Mouse (Mus musculus): ENCODE measurements around the gene Cd24a.

Gene Cd24a

DNA sequence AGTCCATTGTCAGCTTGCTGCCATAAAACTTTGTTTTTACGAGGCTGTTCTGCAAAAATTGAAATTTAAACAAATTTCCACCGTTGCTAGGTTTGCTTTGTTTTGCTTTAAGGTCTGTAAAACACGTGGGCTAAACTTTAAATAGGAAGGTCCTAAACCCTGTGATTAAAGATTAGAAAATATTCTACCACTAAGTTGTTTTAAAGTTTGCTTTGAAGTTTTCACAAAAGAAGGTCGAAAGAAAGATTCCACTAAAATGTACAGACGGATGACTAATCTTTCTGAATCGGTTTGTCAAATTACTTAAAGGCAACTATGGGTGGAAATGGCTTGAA is at the start of gene Cd24a:
Gene Cd24a (plus strand): TSS at position 288 of the 335 bp plus-strand sequence.
- DNase-seq, result no peak

DNA sequence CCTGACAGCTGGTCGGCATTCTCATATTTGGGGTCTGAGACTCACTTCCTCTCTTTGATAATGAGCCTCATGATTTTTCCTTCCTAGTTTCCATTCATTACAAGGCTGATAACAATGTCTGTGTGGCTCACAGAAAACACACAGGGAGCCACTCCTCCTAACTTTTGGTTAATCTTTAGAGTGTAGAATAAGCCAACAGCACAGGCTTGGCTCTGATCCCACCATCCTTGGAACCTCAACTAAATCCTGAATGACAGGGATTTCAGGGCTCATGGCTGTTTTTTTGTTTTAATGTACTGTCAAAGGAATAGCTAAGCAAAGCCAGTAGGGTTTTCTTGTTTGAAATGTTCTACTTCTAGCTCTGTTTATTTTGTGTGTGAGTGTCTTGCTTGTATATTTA is 43.7 kb upstream of the Cd24a start:
- DNase-seq, result no peak

DNA sequence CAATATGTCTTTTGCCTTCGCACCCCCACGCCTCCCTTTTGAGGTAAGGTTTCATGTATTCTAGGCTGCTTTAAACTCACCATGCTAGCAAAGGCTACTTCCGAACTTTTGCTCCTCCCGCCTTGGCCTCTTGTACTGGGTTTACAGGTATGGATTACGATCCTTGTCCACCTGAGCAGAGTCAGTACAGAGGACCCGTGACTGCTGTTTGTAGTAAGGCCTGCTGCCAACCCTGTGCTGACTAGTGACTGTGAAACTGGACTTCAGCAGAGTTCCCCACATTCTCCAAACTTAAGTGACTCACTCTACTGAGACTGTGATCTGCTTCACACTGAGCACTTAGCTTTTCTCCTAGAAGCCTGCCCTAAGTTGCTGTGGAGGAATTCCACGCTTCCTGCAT is 40.4 kb upstream of the Cd24a start:
- DNase-seq, result no peak

DNA sequence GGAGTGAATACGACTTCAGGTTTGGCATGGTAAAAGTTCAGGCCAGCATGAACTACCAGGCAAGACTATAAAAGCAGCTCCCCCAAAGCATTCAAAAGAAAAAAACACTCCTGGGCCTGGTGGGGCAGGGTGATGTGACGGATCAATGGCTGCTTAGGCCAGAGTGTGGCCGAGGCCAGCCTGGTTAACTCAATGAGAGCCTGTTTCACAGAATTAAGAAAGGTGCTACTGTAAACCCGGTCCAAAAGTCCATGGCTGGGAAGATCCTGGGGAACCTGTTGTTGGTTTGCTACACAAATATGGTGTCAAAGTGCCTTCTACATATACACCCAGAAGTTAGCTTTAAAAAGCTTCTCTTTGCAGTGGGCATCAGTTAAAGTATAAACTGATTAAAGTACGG is 39.3 kb upstream of the Cd24a start:
- DNase-seq, result no peak

DNA sequence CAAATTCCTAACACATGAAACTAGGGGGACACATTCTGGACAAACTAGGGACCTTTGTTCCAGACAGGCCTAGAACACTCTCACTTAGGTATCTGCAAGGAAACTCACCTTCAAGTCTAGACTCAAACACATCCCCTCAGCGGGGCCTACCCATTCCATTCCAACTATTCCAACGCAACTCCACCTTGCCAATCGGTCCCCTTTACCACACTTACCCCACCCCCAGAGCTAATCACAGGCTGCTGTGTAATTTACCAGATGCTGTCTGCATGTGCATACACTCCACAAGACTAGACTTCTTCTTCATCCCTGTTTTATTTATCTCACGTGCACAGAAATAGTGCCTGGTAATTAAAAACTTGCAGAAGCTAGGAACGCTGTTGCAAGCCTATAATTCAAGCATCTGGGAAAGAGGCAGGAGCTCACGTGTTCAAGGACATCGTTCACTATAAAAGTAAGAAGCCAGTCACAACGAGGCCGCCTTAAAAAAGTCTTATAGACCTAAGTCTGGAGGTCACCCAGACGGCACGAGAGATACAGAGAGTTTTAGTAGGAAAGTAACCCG is 38.3 kb upstream of the Cd24a start:
- no peak for DNase-seq

DNA sequence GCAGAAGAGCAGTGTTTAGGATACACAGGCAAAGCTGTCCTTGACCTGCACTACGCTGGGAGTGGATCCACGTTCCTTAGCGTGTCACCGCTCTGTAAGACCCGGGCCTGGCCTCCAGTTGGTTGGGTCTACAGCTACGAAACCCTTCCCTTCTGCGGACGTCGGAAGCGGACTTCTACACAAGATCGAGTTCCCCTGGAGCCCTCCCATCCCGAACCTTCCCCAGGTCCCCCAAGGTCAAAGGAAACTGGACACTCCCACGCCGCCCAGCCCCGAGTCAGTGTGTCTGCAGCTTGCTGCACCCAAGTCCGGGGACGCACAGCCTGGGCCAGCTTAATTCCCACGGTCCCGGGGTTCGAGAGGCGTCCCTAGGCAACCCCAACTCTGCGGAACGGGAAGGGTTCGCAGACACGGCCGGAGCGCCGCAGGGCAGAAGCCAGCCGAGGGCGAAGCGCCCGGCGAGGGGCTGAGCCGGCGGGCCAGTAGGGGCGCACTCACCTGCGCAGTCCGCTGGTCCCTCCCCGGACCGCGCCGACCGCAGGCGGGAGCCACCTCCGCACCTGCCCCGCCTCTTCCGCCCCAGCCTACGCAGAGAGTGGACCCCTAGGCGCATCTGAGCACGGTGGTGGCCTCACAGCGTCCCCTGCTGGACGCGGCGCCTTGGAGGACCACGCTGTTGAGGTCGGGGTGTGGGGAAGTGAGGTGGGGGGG is 37.5 kb upstream of the Cd24a start, which contains the start of gene 1700021F05Rik:
Gene 1700021F05Rik (minus strand): TSS at position 553 of the 711 bp plus-strand sequence.
- DNase-seq, result peak; percentile 97

DNA sequence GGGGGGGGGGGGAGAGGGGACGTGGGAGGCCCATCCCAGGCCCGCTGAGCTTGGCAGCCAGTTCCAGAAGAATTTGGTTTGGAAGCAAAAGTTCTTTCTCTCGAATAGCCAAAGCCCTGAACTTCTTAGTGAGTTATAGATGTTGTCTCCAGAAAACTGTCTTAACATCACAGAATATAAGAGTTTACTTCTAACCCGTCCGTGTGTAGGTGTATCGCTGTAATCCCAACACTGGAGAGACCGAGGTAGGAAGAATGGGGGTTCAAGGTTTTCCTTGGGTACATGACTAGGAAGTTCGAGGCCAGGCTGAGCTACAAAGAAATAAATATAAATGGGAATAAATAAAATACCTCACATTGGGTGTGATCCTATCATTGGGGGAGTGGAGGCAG is 36.9 kb upstream of the Cd24a start:
- no peak for DNase-seq

DNA sequence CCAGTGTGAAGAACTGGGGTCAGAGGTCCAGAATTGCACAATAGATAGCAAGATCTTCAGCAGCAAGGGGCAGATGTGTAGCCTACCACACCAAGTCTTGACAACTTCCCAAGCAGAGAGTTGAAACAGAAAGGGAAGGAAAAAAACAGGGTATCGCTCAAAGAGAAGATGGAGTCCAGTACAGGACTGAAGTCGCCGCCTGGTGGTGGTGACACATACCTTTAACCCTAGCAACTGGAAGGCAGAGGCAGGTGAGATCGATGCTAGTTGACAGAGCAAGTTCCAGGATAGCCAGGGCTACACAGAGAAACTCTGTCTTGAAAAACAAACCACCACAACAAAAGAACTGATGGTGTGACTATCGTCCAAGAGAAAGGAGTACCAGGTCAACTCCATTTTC is 28.7 kb upstream of the Cd24a start:
- no peak for DNase-seq

DNA sequence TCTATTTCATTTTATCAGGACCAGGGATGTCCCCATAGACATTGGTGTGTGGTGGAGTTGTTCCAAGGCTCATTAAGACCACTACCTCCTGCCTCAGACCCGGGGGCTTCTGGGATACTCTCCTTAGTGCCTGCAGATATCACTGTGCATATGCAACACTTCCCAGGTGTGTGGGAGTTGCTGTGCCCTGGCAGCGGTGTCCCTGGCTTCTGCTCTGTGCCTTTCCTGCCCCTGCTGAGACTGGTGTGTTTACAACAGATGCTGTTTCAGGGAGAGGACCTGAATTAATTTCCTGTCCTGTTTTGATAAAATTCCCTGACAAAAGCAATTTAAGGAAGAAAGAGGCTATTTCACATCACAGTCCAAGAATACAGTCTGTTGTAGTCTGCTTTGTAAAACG is 27.2 kb upstream of the Cd24a start:
- DNase-seq, result no peak

DNA sequence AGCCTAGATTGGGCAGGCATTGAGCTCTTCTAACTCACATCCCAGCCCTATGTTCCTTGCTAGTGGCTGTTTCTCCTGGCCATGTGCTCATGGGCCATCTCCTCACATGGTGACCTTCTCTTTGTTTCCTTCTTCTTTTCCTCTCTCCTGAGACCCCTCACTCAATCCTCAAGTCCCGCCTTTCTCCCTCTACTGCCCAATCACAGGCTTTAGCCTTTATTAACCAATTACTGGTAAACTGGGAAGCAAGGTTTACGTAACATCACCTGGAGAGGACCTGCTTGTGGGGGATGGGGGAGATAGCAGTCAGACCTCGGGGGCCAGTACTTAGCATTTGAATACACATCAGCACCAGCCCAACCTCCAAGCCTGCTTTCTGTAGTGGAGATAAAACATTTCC is 26.7 kb upstream of the Cd24a start:
- no peak for DNase-seq

DNA sequence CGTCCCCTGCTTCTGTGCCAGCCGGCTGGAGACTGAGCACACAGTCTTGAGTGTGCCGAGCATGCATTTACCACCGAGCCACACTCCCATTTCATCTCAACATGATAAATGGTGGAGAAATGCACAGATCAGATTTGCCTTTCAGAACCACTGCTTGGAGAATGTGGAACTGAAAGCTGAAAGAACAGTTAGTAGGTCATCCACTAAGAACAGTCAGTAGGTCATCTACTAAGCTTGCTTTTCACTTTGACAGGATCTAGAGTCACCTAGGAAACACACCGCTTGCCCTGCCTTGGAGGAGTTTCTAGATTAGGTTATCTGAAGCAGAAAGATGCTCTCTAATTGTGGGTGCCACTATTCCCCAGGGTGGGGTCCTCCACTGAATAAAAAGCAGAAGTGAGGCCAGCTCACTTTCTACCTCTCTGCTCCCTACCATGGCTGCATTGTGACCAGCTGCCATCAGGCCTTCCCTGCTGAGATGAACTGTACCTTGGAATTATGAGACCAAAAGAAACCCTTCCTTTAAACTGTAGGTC is 20.4 kb upstream of the Cd24a start:
- DNase-seq, result no peak

DNA sequence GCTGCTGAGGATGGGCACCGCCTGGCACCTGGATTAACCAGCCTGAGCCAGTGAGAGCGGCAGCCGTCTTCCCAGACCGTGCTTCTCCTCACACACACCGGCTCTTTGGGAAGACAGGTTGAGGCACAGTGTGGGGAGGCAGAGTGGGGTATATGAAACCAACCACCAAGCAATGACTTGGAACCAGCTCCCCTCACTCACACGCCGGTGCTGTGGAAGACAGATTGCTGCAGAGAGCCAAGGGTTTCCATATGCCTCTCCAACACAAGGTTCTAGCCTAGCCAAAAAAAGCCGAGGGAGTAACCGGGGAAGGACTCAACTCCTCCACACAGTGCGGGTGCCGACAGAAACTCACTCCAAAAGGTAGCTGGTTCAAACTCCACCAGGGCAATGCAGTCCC is 18.8 kb upstream of the Cd24a start:
- DNase-seq, result no peak

DNA sequence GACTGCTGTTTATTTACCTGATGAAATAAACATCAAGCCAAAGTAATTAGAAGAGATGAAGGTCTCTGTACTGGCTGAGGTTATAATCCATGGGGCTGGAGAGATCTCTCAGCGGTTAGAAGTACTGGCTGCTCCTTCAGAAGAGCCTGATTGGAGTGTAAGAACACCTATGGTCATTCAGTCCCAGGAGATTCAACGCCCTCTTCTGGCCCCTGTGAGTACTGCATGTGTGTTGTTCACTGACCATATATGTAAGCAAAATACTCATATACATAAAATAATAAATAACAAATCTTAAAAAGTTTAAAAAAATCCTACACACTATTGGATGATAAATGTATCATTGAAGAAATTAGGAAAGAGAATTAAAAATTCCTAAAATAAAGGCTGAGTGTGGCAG is 17.3 kb upstream of the Cd24a start:
- DNase-seq, result no peak

DNA sequence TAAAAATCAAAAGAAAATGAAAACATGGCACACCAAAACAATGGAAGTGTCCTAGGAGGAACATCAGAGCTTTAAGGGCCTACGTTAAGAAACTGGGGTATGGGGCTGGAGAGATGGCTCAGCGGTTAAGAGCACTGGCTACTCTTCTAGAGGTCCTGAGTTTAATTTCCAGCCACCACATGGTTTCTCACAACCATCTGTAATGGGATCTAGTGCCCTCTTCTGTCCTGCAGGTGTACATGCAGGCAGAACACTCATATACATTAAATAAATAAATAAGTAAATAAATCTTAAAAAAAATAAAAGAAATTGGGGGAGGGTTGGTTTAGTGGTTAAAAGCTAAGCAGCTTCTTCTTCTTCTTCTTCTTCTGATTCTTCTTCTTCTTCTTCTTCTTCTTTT is 16.8 kb upstream of the Cd24a start:
- no peak for DNase-seq

DNA sequence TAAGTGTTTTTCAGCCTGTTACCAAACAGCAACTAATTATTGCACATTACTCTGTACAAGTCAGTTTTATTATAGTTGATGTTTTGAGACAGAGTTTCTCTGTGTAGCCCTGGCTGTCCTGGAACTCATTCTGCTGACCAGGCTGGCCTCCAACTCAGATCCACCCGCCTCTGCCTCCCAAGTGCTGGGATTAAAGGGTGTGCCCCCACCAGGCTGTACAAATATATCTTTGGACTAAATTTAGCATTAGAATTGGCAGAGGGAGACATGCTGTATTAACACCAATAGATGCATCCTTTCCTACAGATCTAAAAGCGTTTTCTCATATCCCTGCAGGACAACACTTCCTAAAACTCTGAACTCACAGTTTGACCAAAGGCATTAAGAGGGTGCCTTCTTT is 3.7 kb upstream of the Cd24a start:
- DNase-seq, result no peak

DNA sequence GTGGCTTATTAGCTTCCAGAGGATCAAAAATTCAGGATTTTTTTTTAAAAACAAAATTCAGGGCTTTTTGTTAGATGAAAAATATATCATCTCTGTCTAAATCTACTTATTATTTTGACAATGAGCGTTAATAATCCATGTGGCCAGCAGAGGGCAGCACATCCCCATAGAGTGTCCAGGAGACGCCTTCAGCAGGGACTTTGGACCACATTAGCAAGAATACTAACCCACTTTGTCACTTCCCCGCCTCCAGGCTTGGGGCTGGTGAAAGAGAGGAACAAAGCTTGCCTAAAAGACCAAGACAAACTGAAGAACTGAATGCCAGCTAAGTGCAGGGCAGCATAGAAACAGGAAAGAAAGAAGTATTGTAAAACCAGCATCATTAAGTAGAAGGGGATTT is 3.1 kb upstream of the Cd24a start:
- peak; percentile 92 for DNase-seq

DNA sequence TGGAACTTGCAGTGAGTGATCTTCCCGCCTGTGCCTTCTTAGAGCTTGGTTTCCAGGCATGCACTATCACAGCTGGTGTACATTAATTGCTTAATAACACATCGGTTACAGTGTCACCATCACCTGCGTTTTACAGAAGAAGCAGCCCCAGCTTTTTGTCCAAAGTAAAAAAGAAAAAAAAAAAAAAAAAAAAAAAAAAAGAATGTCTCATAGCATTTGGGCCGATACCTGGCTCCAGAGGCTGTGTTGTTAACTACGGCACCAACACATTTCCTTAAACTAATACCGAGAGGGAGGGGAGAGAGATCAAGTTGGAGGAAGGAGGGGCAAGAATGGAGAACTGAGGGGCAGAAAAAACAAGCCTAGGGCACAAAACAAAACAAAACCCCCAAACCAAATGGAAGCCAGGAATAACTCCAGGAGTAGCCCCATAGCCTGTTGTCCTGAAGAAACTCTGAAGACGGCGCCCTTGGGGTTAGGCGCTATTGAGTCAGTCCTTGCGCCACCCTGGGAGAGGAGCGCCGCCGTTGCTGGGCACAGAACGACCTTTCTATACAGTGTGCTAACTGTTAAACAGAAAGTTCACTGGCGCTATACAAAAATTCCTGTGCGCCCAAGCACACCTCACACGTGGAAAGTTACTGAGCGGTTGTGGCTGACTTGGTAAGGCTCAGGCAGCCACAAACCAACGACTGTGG is 636 bp upstream of the Cd24a start:
- peak; percentile 46 for DNase-seq

DNA sequence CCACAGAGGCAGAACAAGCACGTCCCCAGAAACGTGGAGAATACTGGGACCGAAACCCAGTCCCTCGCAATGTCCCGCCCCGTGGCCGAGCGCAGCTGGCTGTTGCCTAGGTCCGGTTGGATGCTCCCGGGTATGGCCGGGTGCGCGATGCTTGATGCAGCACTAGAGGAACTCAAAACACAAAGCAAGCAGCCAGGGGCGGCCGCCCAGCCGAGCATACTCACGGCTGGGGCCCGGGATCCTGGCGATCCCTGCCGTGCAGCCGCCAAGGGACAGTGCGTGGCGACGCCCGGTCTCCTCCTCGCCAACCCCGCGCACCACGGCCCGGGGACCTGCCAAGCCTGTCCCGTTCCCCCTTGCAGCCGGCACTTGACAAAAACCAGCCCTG is 276 bp downstream of the Cd24a start:
- DNase-seq, result peak; percentile 56

DNA sequence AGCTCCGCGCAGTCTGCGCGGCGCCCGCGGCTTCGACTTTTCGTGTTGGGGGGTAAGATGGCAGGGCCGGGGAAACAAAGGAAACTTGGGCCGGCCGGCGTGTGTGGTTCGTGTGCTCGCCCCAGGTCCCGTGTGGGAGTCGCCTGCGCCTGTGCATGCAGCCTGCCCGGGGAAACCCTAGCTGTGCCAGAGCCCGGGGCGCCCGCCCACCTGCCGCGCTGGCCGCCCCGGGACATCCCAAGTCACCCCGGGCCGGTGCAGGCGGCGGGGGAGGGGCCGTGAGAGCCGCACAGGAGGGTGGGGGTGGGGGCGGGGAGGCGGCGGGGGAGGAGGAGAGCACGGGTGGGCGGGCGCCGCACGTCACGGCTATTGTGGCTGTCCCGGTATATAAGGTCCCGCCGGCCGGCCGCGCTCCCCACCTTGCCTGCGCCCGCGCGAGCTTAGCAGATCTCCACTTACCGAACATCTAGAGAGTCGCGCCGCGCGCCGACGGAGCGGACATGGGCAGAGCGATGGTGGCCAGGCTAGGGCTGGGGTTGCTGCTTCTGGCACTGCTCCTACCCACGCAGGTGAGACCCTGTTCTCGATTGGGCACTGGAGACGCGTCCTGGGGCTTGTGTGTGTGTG is 783 bp downstream of the Cd24a start:
- peak; percentile 84 for DNase-seq

DNA sequence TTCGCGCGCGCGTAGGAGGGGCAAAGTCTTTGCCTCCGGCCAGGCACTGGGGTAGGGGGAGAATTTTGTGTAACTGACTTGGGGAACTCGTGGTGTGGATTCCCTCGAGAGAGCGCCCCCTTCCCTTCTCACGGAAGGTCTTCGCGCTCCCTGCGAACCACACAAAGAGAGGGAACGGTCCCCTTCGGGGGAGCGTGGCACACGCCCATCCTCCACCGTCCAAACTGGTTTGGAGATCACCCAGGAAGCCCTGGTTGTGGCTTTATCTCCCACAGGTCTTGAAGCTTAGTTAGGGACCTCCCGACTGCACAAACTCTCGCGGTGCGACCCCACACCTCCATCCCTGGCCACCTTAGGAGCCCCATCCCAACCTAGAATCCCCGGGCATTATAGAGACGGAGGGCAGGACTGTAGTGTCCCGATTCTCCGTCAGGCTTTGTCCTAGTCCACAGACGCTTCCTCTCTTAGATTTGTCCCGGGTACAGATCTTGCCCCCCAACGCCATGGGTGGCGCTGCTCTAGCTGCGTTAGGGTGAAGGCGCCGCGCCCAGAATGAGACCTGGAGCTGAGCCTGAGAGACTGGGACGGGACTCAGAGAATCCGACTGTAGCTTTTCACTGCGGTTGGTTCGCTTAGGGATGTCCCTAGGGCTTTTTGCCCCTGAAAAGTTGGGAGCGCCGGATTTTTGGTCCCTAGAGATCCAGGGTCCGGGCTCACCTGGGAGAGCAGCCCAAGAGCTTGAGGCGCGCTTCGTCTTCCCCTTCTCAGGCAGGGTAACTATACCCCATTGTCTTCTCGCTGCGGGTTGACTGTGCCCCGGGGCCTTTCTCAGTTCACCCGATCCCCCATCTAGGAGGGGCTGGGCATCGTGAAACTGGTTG is 1.5 kb downstream of the Cd24a start:
- peak; percentile 62 for DNase-seq

DNA sequence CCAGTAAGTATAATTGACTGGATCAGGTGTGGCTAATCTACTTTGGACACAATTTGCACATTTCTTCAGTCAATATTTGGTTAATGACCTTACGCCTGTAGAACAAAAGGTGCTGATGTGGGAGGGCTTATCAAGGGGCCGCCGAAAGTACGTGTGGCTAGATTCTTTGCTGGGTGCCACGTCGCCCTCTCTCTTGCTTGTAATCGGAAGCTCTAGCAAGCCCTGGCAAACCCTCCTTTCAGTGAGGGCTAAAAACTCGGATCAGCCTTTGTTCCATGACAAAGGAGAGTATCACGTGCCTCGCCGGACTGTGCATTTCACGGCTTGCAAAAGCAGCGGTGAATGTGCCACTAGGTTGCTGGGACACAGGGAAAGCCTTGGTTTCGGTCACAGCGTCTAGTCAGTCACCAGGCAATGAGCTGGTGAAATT is 2.6 kb downstream of the Cd24a start:
- peak; percentile 70 for DNase-seq

DNA sequence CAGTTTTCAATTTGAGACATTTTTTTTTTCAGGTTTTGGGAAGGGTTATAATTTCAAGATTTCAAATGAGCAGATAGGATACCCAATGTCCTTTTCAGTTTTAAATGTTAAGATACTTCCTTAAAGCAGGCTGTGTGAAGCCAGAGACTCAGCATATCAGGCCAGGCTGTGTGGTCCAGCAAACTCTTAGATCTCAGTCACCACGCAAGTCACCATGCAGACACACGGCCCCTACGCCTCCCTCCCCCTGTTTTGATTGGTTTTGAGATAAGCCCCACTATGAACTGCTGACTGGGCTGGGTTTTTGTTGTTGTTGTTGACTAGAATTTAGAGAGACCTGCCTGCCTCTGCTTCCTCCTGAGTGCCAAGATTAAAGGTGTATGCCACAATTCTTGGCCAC is 3.2 kb downstream of the Cd24a start:
- no peak for DNase-seq

DNA sequence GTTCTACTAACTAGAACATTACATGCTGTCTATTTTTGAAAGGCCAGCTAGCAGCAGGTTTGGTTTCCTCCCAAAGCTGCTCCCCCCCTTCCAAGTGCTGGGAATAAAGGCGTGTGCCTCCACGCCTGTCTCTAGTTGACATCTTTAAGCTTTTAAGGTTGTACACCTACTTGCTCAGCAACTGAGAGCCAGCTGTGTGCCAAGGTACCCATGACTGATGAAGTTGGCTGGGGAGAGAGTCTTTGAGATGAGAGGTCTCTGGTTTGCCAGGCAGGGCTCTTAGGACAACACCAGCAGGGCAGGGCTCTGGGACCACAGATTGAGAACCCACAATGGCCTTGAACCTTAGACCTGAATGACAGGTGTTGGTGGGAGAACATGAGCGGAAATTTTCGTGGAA is 6.5 kb downstream of the Cd24a start:
- no peak for DNase-seq
